Mouse (Mus musculus) left cerebral cortex, postnatal 14 days (tissue): ENCODE results near the gene Mstn. TPM values are rescaled to one million over a fixed set of nuclear protein-coding genes. Genes with fewer than 3 reads are reported as not detected.

Experiments used
- DNase-seq, 2 experiments: peaks; one replicate each; pipeline ENCODE4 v3.0.0; 2021 to 2022; ENCODE audit warnings: low spot score in 2 of 2, mixed read lengths in 1 of 2
- intact Hi-C: fragments of 180-260 bp; cut with DNase I; formaldehyde crosslinking; loops from one replicate; pipeline ENCODE4 v1.15.1; 2025
- long read RNA-seq, 2 experiments: library from polyadenylated mRNA; stranded (forward); transcript quantifications; one replicate each; pipeline ENCODE4 v2.0.0; 2021
- total RNA-seq, 2 experiments: library from RNA; stranded (reverse); gene quantifications; 2 replicates each; pipeline ENCODE4 v1.2.3; 2021

Mstn gene
- 1 to 10 TPM; 1.1 TPM for total RNA-seq
- long read RNA-seq, experiment 1, result 0 reads
- long read RNA-seq, experiment 2, partial matches to known transcripts, result 0 of 1 reads
- long read RNA-seq, experiment 2, other reads (novel, unspliced or antisense), result 0 of 1 reads

DNA sequence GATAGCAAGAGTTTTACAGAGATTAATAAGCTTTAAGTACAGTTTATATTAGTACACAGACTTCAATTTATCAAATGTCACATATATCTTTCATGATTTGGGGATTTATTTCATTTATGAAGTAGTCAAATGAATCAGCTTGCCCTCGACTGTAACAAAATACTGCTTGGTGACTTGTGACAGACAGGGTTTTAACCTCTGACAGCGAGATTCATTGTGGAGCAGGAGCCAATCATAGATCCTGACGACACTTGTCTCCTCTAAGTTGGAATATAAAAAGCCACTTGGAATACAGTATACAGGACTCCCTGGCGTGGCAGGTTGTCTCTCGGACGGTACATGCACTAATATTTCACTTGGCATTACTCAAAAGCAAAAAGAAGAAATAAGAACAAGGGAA, at the start of gene Mstn:
Gene Mstn (plus strand): TSS at position 301 of the 400 bp plus-strand sequence.
- no peak for DNase-seq
- intact Hi-C loops, result no loop called here

DNA sequence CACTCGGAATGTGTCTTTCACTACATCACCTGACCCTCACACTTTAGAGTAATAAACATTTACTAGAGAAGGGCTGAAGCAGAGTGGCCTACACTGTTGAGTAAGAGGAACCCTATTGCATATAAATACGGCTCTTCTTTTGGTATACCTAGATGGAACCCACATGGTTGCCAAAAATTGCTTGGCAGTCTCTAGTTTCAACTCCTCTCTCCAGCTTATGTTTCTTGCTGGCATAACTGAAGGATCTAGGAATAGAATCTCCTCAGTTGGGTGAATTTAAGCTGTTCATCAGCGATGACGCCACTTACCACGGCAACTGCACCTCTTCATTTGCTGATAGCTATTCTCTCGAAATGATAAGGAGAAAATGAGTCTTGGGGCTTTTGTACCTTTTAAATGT, 46.7 kb upstream of the Mstn start:
- intact Hi-C loops, result no loop called here
- peak; percentile 20 to 55 for DNase-seq

DNA sequence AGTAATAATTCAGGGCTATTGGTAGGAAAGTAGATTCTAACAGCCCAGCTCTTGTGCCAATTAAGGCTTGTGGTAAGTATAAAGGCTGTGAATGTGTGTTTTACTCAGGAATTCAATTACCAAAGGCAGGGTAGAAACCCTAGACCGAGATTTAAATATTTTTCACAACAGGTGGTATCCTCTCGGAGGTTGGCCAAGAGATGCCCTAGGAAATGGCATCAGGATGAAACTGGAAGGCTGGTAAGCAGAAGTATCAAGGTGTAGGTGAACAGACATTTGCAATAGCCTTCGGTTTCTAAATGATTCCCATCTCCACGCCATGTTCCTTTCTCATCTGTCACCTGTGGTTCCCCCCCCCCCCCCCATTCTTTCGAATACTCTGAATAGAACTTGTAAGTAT, 45.8 kb upstream of the Mstn start:
- DNase-seq, result no peak
- intact Hi-C loops, result no loop called here

DNA sequence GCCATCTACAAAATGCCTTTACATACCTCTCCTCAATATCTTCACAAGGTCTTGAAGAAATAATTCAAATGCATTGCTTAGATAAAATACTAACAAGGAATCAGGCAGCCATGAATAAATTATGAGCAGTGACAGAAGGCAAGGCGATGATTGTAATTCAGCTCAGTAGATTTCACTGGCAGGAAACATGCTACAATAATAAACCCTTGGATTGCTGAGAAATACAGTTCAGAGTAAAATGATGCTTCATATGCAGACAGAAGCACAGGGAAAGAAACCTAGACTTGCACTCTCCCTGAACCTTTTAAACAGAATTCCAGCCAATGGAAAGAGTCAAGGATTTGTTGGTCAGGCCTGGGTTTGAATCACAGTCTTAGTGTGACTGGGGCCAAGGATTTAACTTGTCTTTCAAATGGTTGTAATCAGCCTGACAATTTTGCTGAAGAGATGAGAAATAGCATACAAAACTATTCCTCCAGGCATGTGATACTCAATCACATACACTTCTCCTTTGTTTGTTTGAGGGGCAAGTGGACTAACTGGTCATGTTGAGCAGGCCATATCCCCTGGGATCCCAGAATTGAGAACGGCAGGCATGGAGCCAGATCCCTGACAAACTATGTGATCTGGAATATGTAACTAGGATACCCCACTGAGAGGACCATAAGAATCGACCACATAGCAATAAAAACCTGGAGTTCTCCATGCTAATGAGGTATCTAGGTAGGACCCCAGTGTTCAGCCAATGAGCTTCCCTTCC, 42.5 kb upstream of the Mstn start:
- intact Hi-C loops, result no loop called here
- DNase-seq, result peak in 1 of 2 experiments; percentile 18

DNA sequence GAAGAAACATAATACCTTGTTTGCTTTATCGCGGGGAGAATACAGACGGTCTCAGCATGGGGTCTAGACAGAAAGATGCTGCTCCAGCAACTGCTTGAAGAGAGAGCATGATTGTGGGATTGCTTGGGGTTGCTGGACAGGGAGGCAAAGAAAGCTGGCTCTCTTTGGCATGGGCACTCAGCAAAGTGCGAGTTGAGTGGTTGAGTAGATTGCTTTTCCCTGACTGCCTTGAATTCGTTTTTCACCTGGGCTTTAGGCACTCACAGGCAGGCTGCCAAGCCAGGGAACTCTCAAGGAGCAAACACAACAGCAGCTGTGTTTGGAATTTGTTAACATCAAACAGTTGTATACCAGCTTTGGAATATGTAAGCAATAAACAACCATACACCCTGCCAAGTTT, 41.4 kb upstream of the Mstn start, which contains the start of gene 1700019D03Rik:
Gene 1700019D03Rik (minus strand): TSS at position 101 of the 400 bp plus-strand sequence.
- intact Hi-C loops, result no loop called here
- DNase-seq, result no peak

DNA sequence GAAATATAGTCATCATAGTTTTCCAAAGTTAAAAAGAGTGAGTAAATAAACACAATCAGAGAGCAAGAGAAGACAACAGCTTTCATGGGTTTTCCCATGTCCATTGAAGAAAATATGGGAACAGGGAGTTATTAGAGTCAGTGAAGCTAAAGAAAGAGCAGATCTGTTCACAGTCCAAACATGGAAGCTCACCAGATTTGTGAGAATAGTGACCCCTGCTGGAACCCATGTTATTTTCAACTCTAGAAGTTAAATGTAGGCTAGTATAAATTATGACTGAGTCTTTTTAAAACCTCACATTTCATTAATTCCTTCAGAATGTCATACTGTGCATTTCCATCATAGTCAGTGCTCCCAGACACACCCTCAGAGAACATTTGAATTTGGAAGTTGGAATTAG, 28.9 kb upstream of the Mstn start:
- peak; percentile 64 to 81 for DNase-seq

DNA sequence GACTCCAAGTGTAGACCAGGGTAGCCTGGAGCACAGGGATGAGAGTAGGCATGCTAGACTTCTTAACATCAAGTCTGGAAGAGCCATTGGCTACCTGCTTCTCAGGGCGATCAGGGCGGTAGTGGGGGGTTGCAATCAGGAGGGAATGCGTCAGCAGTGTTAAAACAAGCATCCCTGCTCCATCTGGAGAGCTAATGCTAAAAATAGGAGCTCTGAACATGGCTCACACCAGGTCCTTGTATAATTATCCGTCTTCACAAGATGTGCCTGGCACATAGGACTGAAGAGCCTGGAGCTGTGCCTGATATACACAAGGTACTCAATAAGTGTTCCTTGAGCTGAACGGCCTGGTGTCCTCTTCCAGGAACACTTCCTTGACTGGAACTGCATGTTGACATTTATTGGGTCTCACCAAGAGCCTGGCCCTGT, 24.0 kb upstream of the Mstn start:
- intact Hi-C loops, result loop anchor here (10.0 kb wide), 2 partner anchors 83 to 243 kb away; no protein-coding TSS in a partner anchor
- peak in 1 of 2 experiments; percentile 23 for DNase-seq

More for the DNA sequence above, 28.9 kb upstream of the Mstn start:
- intact Hi-C loops, result loop anchor here (5.0 to 10.0 kb wide), 4 partner anchors 78 to 735 kb away; no protein-coding TSS in a partner anchor

DNA sequence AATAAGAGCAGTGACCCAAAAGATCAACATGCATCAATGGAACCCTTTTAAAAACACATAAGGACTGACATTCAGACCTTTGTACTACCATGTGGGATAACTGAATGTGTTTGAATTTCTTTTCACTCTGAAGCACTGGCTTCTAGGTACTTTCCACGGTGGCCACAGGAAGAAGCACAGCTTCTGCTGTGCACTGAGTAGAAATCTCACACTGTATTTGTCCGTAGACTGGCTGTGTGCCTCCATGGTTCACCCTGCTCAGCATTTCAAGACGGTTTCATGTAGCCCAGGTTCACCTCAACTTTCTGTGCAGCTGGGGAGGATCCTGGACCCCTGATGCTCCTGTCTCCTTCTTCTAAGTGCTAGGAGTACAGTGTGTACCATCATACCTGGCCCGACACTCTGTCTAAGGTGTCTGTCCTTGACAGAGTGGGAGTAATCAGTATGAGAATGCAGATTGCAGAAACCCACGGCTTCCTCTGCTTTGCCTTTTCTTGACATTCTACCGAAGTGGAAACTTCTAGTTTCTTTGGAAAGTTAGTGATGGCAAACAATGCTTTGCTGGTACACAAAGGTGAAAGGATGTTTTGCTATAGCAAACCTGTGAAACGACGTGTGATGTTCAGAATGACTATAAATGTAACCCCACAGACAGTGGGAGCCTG, 11.5 kb upstream of the Mstn start:
- DNase-seq, result no peak
- intact Hi-C loops, result loop anchor here (5.0 kb wide), 1 partner anchor 302 kb away; the partner anchor contains the start of genes Asdurf, Asnsd1 and Gm28551

DNA sequence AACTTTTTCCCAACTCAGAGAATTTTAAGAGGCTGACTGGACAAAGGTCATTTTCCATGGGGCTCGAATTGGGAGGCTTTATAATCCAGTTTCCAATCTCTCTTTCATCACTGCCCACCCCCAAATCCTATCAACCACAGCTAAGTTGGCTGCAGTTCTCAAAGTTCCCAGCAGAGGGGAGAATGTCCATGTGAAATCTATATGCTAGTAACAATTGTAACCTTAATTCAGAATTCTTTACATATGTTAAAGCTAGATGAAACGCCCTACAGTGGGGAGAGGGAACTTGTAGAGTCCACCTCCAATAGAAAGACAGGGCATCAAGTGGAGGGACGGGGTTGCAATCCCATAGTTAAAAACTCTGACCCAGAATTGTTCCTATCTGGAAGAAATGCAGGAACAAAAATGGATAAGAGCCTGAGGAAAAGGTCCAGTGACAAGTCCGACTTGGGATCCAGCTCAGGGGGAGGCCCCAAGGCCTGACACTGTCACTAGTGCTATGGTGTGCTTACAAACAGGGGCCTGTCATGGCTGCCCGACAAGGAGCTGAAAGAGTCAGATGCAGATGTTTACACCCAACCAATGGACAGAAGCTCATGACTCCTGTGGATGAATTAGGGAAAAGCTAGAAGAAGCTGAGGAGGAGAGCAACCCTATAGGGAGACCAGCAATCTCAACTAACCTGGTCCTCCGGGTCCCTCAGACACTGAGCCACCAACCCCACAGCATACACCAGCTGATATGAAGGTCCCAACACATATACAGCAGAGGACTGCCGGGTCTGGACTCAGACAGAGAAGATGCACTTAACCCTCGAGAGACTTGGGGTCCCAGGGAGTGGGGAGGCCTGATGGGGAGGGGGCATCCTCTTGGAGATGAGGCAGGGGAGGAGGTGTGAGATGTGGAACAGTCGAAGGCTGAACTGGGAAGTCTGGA, 8.1 kb upstream of the Mstn start:
- intact Hi-C loops, result loop anchor here (2.0 to 5.0 kb wide), 2 partner anchors 219 to 299 kb away; partner anchors contain the start of genes Asdurf, Asnsd1 and Gm28551
- peak; percentile 69 to 85 for DNase-seq

DNA sequence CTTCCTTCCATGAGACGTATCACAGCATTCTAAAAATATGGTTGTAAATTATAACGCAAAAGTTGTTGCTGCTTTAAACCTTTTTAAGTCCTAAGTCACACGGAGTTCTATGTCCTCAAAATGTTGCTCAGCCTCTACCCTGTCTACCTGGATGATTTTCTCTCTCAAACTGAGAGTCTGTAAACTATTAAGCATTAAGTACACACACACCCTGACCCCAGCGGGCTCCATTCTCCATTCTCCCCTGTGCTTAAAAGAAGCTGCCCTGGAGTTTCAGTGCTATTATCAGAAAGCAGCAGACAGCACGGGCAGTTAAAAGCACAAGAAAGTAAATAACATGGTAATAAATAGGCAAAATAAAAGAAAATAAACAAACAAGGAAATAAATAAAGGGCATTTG, 2.3 kb upstream of the Mstn start:
- DNase-seq, result no peak
- intact Hi-C loops, result no loop called here

DNA sequence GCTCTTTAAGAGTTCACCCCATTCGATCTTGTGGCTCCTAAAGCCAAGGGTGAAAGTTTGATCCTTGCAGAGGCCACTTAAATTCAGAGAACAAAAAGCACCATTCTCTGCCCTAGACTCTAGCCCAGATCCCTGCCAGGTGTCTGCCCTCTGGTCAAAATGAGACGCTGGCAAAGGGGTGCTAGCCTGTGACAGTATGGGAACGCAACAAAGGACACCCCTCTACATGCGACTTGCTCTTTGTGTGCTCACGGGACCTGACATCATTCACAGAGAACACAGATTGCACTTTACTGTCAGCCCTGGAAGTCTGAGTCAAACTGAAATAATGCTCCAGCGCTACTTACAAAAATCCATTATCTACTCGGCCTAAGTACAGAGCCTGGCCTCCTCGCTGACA, 941 bp upstream of the Mstn start:
- intact Hi-C loops, result no loop called here

DNA sequence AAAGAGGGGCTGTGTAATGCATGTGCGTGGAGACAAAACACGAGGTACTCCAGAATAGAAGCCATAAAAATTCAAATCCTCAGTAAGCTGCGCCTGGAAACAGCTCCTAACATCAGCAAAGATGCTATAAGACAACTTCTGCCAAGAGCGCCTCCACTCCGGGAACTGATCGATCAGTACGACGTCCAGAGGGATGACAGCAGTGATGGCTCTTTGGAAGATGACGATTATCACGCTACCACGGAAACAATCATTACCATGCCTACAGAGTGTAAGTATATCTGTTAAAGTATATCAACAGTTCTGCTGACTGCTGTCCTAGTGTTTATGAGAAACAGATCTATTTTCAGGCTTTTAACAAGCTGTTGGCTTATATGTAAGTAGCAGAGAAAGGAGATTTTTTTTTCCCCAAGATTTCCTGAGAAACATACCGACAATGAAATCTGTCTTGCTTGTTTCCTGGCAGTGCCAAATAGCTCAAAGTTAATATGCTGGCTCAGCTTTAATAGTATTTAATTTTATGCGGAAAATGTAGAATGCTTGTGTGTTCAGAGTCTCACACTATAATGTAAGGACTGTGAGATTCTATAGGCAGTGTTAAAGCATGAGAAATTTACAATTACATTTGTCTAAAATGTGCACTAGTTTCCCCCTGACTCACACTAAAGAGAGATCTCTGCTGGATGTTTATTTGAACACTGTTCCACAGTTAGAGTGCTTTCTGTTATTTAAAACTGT, 600 bp downstream of the Mstn start:
- DNase-seq, result peak; percentile 56 to 62
- intact Hi-C loops, result no loop called here

More for the DNA sequence above, 941 bp upstream of the Mstn start:
- DNase-seq, result no peak

DNA sequence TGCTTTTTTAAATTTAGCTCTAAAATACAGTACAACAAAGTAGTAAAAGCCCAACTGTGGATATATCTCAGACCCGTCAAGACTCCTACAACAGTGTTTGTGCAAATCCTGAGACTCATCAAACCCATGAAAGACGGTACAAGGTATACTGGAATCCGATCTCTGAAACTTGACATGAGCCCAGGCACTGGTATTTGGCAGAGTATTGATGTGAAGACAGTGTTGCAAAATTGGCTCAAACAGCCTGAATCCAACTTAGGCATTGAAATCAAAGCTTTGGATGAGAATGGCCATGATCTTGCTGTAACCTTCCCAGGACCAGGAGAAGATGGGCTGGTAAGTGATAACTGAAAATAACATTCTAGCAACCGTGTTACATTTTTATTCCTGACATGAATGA, 2.5 kb downstream of the Mstn start:
- DNase-seq, result no peak
- intact Hi-C loops, result no loop called here

DNA sequence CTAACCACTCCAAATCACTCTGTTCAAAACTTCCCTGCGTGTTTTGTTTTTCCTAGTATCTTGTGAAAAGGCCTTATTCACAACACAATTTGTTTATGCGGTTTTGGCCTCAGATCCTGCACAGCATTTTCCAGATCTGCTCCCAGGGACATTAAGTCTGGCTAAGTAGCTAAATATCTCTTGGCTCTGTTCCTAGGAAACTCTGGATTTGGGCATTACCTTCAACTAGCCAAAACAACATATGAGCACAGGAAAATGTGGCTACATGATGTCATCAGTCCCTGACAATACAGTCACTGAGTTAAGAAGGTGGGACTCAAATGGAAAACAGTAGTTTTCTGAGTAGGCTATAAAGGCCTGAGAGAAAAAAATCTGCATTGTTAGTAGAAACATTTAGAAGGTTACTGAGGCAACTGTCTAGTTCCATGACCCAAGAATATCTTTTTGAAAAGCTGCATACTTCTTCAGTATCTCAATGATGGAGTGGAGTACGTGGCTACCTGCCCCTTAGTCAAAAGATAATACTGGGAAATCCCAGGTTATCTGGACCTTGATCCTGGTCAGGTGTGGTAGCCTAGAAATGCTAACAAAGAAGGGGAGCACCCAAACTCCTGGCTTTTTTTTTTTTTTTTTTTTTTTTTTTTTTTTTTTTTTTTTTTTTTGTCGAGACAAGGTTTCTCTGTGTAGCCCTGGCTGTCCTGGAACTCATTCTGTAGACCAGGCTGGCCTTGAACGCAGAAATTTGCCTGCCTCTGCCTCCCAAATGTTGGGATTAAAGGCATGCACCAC, 8.5 kb downstream of the Mstn start:
- DNase-seq, result no peak
- intact Hi-C loops, result no loop called here

DNA sequence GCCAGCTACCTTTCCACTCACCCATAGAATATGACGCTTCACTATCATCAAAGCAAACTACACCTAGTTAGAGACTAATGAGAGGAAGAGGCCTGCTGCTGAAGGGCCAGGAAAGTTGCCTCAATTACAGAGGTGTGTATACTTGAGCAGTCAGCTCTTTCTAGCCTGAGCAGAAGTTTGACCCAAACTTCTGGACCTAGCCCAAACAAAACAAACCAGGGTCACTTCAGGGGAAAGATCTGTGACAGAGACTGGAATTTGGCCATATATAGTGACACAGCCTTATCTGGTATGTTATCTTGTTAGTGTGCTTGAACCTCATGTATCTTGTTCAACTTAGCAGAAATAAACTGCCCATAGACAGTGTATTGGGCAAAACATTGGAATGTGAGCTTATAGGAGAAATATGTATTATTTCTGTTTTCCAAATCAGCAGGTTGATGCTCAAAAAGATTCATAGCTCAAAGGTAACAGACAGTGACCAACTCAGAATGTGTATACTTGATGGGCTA, 9.3 kb downstream of the Mstn start:
- intact Hi-C loops, result no loop called here
- no peak for DNase-seq

DNA sequence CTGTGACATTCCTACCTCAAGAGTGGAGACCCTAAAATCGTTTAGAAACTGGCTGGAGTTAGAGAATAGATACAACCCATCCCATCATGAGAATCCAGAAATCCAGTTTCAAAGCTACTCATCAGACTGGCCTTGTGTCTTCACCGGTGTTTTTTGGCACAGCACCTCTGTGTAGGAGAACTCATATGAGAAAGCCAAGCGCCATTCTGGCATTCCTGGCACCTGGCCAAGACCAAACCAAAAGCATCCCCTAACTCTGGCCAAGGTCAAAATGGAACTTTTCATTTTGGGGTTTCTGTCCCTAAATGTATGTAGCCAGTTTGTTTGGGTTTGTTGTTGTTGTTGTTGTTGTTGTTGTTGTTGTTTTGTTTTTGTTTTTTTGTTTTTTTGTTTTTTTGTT, 15.2 kb downstream of the Mstn start:
- intact Hi-C loops, result no loop called here
- no peak for DNase-seq

DNA sequence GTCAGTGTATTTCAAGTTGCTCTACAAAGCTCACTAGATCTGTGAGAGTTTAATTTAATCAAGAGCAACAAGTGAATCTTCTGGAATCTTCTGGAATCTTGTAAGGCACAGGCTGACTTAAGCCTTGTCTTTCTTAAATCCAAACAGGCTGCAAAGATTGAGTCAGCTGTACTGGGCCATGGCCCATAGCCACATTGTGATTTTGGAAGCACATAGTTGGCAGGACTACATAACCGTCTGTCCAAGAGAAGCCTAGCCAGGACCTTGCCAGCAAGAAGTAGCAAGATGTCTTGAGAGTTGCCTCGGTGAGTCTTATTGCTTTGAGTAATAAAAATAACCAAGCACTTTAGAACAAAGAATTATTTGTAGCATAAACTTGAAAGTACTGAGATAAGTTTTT, 18.4 kb downstream of the Mstn start:
- no peak for DNase-seq
- intact Hi-C loops, result no loop called here

DNA sequence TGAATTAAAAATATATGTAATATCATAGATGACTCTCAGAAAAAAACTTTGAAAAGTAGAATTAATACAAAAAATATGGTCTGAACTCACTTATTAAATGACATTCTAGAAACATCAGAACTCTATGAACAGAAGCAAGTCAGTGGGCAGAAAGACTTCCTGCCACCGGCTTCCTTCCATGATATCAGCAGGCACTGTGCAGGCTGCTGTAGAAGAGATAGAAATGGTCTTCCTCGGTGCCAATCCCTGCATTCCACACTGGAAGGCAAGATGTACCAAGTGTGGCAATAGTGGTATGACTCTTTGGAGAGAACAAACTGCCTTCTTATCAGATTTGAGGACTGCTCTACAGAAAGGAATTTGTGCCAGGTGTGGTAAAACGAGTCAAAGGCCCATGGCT, 19.2 kb downstream of the Mstn start:
- no peak for DNase-seq
- intact Hi-C loops, result no loop called here
